Mouse (Mus musculus): Measurements from ENCODE around the gene Arhgap25. TPM values are rescaled to one million over a fixed set of nuclear protein-coding genes. Genes with fewer than 3 reads are reported as not detected.
"Not testable (repeated sequence)": the region's sequence is repeated elsewhere in the genome, so short reads cannot be mapped to it uniquely, and the experiment has no call there.

The Arhgap25 gene
- polyA plus RNA-seq, 1 experiment from 2014 or later: 4.9 TPM

DNA sequence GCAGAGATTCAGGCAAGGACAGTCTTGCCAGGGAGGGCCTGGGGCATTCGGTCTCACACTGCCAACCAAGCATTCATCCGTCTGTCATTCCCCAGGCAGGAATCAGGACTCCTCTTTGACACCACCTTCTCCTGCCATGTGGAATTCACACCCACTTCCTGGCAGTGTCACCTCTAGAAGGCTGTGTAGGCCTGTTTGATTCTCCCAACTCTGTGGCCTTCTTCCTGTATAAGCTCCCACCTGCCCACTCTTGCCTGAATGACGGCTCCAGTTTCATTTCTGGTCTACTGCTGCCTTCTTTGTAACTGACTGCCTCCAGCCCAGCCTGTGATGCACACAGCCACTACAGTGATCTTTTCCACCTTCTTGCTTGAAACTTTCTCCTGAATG is 49.2 kb downstream of the Arhgap25 start:
- Histone ChIP-seq H3K4me2 (ENCODE audit: low read depth, low read length) (no peak overlapping the region), H3K9ac (ENCODE audit: low read depth, low read length) (no peak overlapping the region), H3K4me1 (ENCODE audit: control insufficient read depth, insufficient read depth, low read length) (no peaks in the 10 kb centered on the region), H3K9me3 (ENCODE audit: control insufficient read depth, low read length) (no peaks in the 10 kb centered on the region), H3K36me3 (ENCODE audit: control insufficient read depth, insufficient read depth, low read length) (no peaks in the 10 kb centered on the region), H3K27ac (replicated peaks; ENCODE audit: low read depth, low read length) (peak overlapping the region; percentile 58; the same call in 1 of the 2 replicates), H3K27me3 (replicated peaks; ENCODE audit: control insufficient read depth, insufficient read depth, low read length) (no peaks in the 10 kb centered on the region), H3K4me3 (ENCODE audit: low read depth, low read length) (no peak overlapping the region)
- DNase-seq (ENCODE audit: low spot score) (peak; percentile 15), ATAC-seq (ENCODE audit: low read depth) (no peak)
- WGBS: 51% methylated on average over 3 of the region's 3 CpGs

DNA sequence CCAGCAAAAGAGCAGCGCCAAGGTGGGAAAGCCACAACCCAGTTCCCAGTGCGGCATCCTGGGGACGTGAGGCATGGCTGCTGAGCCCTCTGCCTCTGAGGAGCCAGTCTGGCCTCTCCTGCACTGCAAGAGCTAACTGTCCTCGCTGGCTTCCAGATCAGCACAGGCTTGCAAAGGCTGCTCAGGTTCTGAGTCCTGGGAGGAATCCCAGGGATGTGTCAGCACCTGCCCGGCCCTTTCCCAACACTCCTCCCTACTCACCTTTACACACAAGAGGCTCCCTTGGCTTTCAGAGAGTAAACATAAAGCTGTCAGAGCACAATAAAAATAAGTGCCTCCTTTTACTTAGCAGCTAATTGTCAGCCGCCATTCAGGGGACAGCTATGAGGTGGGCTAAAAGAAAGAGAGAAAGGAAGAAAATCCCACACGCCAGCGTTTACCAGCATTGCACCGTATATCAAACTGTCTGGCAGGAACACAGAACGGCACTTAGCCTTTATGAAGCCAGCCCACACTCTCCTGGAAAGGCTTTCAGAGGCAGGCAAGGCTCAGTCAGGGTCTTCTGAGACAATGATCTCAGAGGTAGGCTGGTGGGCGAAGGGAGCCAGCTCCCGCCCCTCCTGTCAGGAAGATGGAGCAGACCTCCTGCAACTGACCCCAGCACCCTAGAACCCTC is 49.7 kb downstream of the Arhgap25 start:
- 50% methylated on average over 12 of the region's 12 CpGs for WGBS
- H3K27ac ChIP-seq (replicated peaks; ENCODE audit: low read depth, low read length): peak overlapping the region; percentile 58; the same call in 1 of the 2 replicates
- H3K9ac ChIP-seq (ENCODE audit: low read depth, low read length): no peak overlapping the region
- ATAC-seq (ENCODE audit: low read depth): peak; percentile 55; the same call in 1 of the 2 replicates
- H3K4me2 ChIP-seq (ENCODE audit: low read depth, low read length): no peak overlapping the region
- no peaks in the 10 kb centered on the region for H3K9me3 ChIP-seq (ENCODE audit: control insufficient read depth, low read length)
- H3K36me3 ChIP-seq (ENCODE audit: control insufficient read depth, insufficient read depth, low read length): no peaks in the 10 kb centered on the region
- DNase-seq (ENCODE audit: low spot score): peak; percentile 55
- no peaks in the 10 kb centered on the region for H3K27me3 ChIP-seq (replicated peaks; ENCODE audit: control insufficient read depth, insufficient read depth, low read length)
- no peaks in the 10 kb centered on the region for H3K4me1 ChIP-seq (ENCODE audit: control insufficient read depth, insufficient read depth, low read length)
- peak overlapping the region; percentile 4; the same call in 1 of the 2 replicates for H3K4me3 ChIP-seq (ENCODE audit: low read depth, low read length)

GRCm38 (mm10) chr6:87479291-87479999 is 53.6 kb downstream of the Arhgap25 start:
- H3K4me1 ChIP-seq (ENCODE audit: control insufficient read depth, insufficient read depth, low read length): no peaks in the 10 kb centered on the region
- WGBS: 28% methylated on average over 5 of the region's 5 CpGs
- no peak overlapping the region for H3K4me2 ChIP-seq (ENCODE audit: low read depth, low read length)
- ATAC-seq (ENCODE audit: low read depth) (no peak), DNase-seq (ENCODE audit: low spot score) (peak; percentile 34)
- H3K4me3 ChIP-seq (ENCODE audit: low read depth, low read length): no peak overlapping the region
- no peaks in the 10 kb centered on the region for H3K27me3 ChIP-seq (replicated peaks; ENCODE audit: control insufficient read depth, insufficient read depth, low read length)
- H3K9ac ChIP-seq (ENCODE audit: low read depth, low read length): no peak overlapping the region
- no peaks in the 10 kb centered on the region for H3K9me3 ChIP-seq (ENCODE audit: control insufficient read depth, low read length)
- no peak overlapping the region for H3K27ac ChIP-seq (replicated peaks; ENCODE audit: low read depth, low read length)
- no peaks in the 10 kb centered on the region for H3K36me3 ChIP-seq (ENCODE audit: control insufficient read depth, insufficient read depth, low read length)

DNA sequence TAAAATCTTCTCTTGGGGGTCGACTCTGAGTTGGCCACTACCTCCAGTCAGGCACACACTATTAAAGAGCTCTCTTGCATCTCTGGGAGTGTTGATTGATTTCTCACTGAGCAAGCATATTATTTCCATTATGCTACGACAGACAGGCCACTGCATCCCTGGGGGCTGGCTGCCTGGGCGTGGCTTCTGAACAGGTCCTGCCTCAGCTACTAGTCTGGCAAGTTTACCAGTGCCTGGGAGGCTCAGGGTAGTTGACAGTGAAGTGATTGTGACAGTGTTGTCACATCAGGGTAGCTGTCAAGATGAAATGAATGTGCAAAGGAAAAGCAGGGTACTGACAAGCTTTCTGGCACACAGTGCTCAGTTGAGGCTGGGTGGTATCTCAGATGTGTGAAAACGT is 54.2 kb downstream of the Arhgap25 start:
- peak; percentile 50 for DNase-seq (ENCODE audit: low spot score)
- no peaks in the 10 kb centered on the region for H3K36me3 ChIP-seq (ENCODE audit: control insufficient read depth, insufficient read depth, low read length)
- H3K9me3 ChIP-seq (ENCODE audit: control insufficient read depth, low read length): no peaks in the 10 kb centered on the region
- H3K27me3 ChIP-seq (replicated peaks; ENCODE audit: control insufficient read depth, insufficient read depth, low read length): no peaks in the 10 kb centered on the region
- no peaks in the 10 kb centered on the region for H3K4me1 ChIP-seq (ENCODE audit: control insufficient read depth, insufficient read depth, low read length)
- no peak overlapping the region for H3K4me3 ChIP-seq (ENCODE audit: low read depth, low read length)
- no peak overlapping the region for H3K27ac ChIP-seq (replicated peaks; ENCODE audit: low read depth, low read length)
- 0 out of 2 replicates have a peak, but pooled peaks have one; percentile 53 for ATAC-seq (ENCODE audit: low read depth)
- WGBS: 39% methylated on average over 4 of the region's 4 CpGs
- H3K9ac ChIP-seq (ENCODE audit: low read depth, low read length): no peak overlapping the region
- H3K4me2 ChIP-seq (ENCODE audit: low read depth, low read length): no peak overlapping the region

DNA sequence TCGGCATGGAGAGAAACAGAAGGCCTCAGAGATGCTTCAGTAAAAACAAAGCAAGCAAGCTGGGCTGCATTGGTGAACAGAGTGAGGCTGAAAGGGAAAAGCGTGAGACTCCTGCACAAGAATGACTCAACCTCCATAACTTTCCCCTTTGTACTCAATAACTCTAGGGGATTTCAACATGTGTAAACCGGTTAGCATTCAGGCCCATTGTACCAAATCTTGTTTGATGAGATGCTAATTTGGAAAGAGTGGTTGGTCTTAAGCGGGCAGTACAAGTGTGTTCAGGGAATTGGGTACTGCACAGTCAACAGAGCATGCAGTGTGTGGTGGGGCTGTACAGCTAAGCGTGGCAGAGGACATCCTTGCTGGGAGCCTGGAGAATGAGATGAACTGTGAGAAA is 57.8 kb downstream of the Arhgap25 start:
- H3K27ac ChIP-seq (replicated peaks; ENCODE audit: low read depth, low read length): no peak overlapping the region
- 80% methylated on average over 5 of the region's 5 CpGs for WGBS
- no peak for ATAC-seq (ENCODE audit: low read depth)
- no peak for DNase-seq (ENCODE audit: low spot score)
- H3K27me3 ChIP-seq (replicated peaks; ENCODE audit: control insufficient read depth, insufficient read depth, low read length): no peaks in the 10 kb centered on the region
- H3K36me3 ChIP-seq (ENCODE audit: control insufficient read depth, insufficient read depth, low read length): no peaks in the 10 kb centered on the region
- H3K9me3 ChIP-seq (ENCODE audit: control insufficient read depth, low read length): no peaks in the 10 kb centered on the region
- H3K9ac ChIP-seq (ENCODE audit: low read depth, low read length): no peak overlapping the region
- no peak overlapping the region for H3K4me3 ChIP-seq (ENCODE audit: low read depth, low read length)
- H3K4me1 ChIP-seq (ENCODE audit: control insufficient read depth, insufficient read depth, low read length): no peaks in the 10 kb centered on the region
- no peak overlapping the region for H3K4me2 ChIP-seq (ENCODE audit: low read depth, low read length)

GRCm38 (mm10) chr6:87470098-87470497 is 63.0 kb downstream of the Arhgap25 start:
- not testable (repeated sequence) for H3K9me3 ChIP-seq (ENCODE audit: control insufficient read depth, low read length); ATAC-seq (ENCODE audit: low read depth)

DNA sequence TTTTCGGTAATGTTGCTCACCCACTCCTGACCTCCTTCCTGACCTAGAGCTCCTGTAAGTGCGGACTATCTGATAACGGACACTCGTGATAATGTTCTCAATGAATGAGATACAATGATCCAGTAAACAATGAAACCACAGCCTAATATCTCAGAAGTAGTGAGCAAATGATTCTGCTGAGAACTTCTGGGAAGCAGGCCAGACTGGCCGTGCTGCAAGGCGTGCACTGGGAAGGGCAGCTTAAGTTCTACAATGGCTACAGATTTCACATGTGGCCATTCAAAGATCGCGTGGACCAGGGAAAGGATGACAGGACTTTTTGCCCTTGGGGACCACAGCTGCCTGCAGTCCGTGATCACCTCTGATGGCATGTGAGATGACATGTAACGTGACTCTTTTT is 64.7 kb downstream of the Arhgap25 start:
- Histone ChIP-seq H3K9ac (ENCODE audit: low read depth, low read length) (no peak overlapping the region), H3K27me3 (replicated peaks; ENCODE audit: control insufficient read depth, insufficient read depth, low read length) (no peaks in the 10 kb centered on the region), H3K27ac (replicated peaks; ENCODE audit: low read depth, low read length) (no peak overlapping the region), H3K4me2 (ENCODE audit: low read depth, low read length) (no peak overlapping the region), H3K4me1 (ENCODE audit: control insufficient read depth, insufficient read depth, low read length) (no peaks in the 10 kb centered on the region), H3K9me3 (ENCODE audit: control insufficient read depth, low read length) (no peaks in the 10 kb centered on the region), H3K4me3 (ENCODE audit: low read depth, low read length) (no peak overlapping the region), H3K36me3 (ENCODE audit: control insufficient read depth, insufficient read depth, low read length) (no peaks in the 10 kb centered on the region)
- DNase-seq (ENCODE audit: low spot score) (no peak), ATAC-seq (ENCODE audit: low read depth) (no peak)
- 79% methylated on average over 10 of the region's 10 CpGs for WGBS

More at GRCm38 (mm10) chr6:87470098-87470497, 63.0 kb downstream of the Arhgap25 start:
- DNase-seq (ENCODE audit: low spot score); H3K36me3 ChIP-seq (ENCODE audit: control insufficient read depth, insufficient read depth, low read length); H3K4me1 ChIP-seq (ENCODE audit: control insufficient read depth, insufficient read depth, low read length); H3K4me3 ChIP-seq (ENCODE audit: low read depth, low read length); H3K9ac ChIP-seq (ENCODE audit: low read depth, low read length); H3K27me3 ChIP-seq (replicated peaks; ENCODE audit: control insufficient read depth, insufficient read depth, low read length); H3K4me2 ChIP-seq (ENCODE audit: low read depth, low read length); H3K27ac ChIP-seq (replicated peaks; ENCODE audit: low read depth, low read length): not testable (repeated sequence)
- WGBS: 96% methylated on average over 12 of the region's 12 CpGs

DNA sequence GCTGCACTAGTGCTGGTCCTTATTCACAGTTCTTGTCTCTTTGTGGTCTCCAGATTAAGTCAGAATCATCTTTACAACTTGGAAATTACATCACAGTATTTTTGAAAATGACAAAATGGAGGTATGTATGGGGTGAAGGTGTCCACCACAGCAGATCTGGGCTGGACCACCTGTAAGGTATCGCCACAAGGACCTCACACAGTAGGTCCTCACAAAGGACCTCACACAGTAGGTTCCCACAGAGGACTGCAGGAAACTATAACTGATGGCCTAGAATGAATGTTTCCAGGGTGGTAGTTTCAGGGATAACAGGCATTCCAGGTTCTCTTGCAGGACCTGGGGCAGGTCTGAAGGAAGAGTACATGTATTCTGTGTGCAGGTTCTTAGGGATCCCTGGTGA is 65.7 kb downstream of the Arhgap25 start:
- Histone ChIP-seq H3K9ac (ENCODE audit: low read depth, low read length) (no peak overlapping the region), H3K4me2 (ENCODE audit: low read depth, low read length) (no peak overlapping the region), H3K27ac (replicated peaks; ENCODE audit: low read depth, low read length) (no peak overlapping the region), H3K27me3 (replicated peaks; ENCODE audit: control insufficient read depth, insufficient read depth, low read length) (no peaks in the 10 kb centered on the region), H3K4me3 (ENCODE audit: low read depth, low read length) (no peak overlapping the region), H3K4me1 (ENCODE audit: control insufficient read depth, insufficient read depth, low read length) (no peaks in the 10 kb centered on the region), H3K9me3 (ENCODE audit: control insufficient read depth, low read length) (no peaks in the 10 kb centered on the region), H3K36me3 (ENCODE audit: control insufficient read depth, insufficient read depth, low read length) (no peaks in the 10 kb centered on the region)
- no peak for ATAC-seq (ENCODE audit: low read depth)
- 95% methylated on average over 1 of the region's 1 CpGs for WGBS
- DNase-seq (ENCODE audit: low spot score): no peak
